Mouse (Mus musculus) liver, embryonic 18 days (tissue): ENCODE data around the gene Tsen15. TPM values are rescaled to one million over a fixed set of nuclear protein-coding genes. Genes with fewer than 3 reads are reported as not detected.

Experiments used
- polyA plus RNA-seq: library from polyadenylated mRNA; depleted of rRNA; stranded (reverse); fragments of >200 nt; gene quantifications from 2 replicates; pipeline ENCODE4 v1.2.3, GENCODE M21; 2012; rRNA removed

Gene Tsen15
- 12.4 and 12.7 TPM in 2 replicates for polyA plus RNA-seq

GRCm38 (mm10) chr1:152386188-152386835 is at the start of gene Tsen15:
Gene Tsen15 (minus strand): TSS chr1:152386688.

GRCm38 (mm10) chr1:152399790-152400555 is 13.5 kb upstream of the Tsen15 start, which contains the start of gene Colgalt2:
Gene Colgalt2 (plus strand): TSS chr1:152399830.

Other genes starting within 250 kb of the Tsen15 start
- 0.42 and 0.46 TPM in 2 replicates for gene Colgalt2, start 13.1 kb upstream of the Tsen15 start, polyA plus RNA-seq